Mouse (Mus musculus) olfactory bulb, adult 2 months (tissue): Measurements from ENCODE around the gene Phactr2.

Source experiments
- CTCF ChIP-seq: fragments of 200-500 bp; IDR thresholded peaks from 2 replicates; pipeline ENCODE4 v1.5.1; 2012; ENCODE audit warnings: low read depth, mild to moderate bottlenecking, low read length, moderate library complexity; ENCODE audit not compliant: insufficient read depth
- POLR2A ChIP-seq: fragments of 200-500 bp; IDR thresholded peaks from 2 replicates; pipeline ENCODE4 v1.6.1; 2012; ENCODE audit warnings: mild to moderate bottlenecking, low read depth, low read length, moderate library complexity; ENCODE audit not compliant: insufficient read depth

- TF ChIP-seq POLR2A (no peak), CTCF (no peak)
These were observed 190.8 kb downstream of the Phactr2 start for GRCm38 (mm10) chr10:13283441-13283840.
